Mouse (Mus musculus): ENCODE measurements around the gene Olfr1342.

DNA sequence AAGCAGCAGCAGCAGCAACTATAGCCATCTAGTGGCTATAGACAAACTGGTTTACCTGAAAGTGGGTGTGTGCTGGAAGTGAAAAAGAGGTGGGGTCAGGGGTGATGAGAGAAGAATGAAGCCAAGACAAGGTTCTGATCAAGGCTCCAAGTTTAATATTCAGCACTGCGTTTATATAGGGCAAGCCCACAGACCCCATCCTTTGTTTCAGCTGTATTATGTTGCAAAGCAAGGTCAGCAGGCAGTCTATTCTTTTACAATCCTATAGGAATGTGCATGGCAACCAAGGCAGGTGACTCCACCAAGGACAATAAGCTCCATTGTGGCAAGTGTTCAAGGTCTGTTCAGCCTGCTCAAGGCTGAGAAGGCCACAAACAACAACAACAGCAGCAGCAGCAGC, 19.1 kb upstream of the Olfr1342 start:
- TF ChIP-seq CTCF (IDR thresholded peaks at IDR 0.05; ENCODE audit: borderline replicate concordance, control insufficient read depth, extremely low read depth, insufficient read depth, low read length, poor library complexity) (no peak), POLR2A (IDR thresholded peaks at IDR 0.05; ENCODE audit: control insufficient read depth, extremely low read depth, insufficient read depth, low read length, poor library complexity) (no peak)
